24 mouse cellular contexts compared by ENCODE assay signal in the genomic region with DNA sequence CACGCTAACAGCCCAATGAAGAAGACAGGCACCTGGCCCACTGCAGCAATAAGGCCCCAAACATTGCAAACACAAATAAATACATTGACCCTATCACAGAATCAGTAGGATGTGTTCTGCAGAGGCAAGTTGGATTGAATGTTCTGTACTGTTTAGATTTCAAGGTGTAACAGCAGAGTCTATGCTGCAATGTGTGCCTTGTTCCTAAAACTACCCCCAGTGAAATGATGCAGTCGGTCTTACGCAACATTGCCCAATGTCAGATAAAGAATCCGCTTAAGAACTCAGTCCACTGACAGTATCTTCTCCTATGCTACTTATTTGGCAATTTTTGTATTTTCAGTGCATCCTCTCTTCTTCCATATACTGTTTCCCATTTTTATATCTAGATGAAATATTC. TPM values are rescaled to one million over a fixed set of nuclear protein-coding genes. Genes with fewer than 3 reads are reported as not detected.
DNase-seq lines count a peak whose midpoint lies in the region; ATAC-seq and TF ChIP-seq lines count a peak whose summit lies in the region.
"Had no signal": no experiment of that assay in that cellular context is flagged by ENCODE, and none has a peak within 500 bp of the region (broad histone marks: within the 10 kb centered on the region; RNA-seq: fewer than 3 reads in every experiment).

No protein-coding gene starts in this region.

- no peak overlapping the region for H3K4me3 ChIP-seq in liver, adult 2 months (ENCODE audit: insufficient read depth, low read depth, low read length)
- no peak overlapping the region for H3K4me3 ChIP-seq in liver, embryonic 11.5 days (ENCODE audit: low read depth, low read length)
- no peak overlapping the region for H3K4me3 ChIP-seq in liver, postnatal 0 days (ENCODE audit: low read depth, low read length)
- H3K4me3 ChIP-seq in midbrain, postnatal 0 days (ENCODE audit: low read depth, low read length): no peak overlapping the region
- H3K4me3 ChIP-seq: embryonic facial prominence, embryonic 10.5 days; forebrain, embryonic 13.5 days; gastrocnemius, adult 2 months; heart, embryonic 15.5 days; hindbrain, embryonic 13.5 days had no signal

- H3K9me3 ChIP-seq in liver, embryonic 11.5 days (ENCODE audit: control insufficient read depth, low read length): no peaks in the 10 kb centered on the region
- H3K9me3 ChIP-seq in liver, postnatal 0 days (ENCODE audit: low read length): no peaks in the 10 kb centered on the region
- H3K9me3 ChIP-seq in midbrain, postnatal 0 days (ENCODE audit: low read length): no peaks in the 10 kb centered on the region
- H3K9me3 ChIP-seq: embryonic facial prominence, embryonic 10.5 days; forebrain, embryonic 13.5 days; heart, embryonic 15.5 days; hindbrain, embryonic 13.5 days had no signal

- no peak for ATAC-seq in liver, embryonic 11.5 days (replicated peaks; ENCODE audit: low FRiP score)
- ATAC-seq in common myeloid progenitor, adult 5-6 weeks (replicated peaks; ENCODE audit: low read depth, poor library complexity, severe bottlenecking): peak; percentile 90
- peak; percentile 97 for ATAC-seq in liver, postnatal 0 days
- no peak for ATAC-seq in midbrain, postnatal 0 days (ENCODE audit: low FRiP score)
- ATAC-seq: forebrain, embryonic 13.5 days; forebrain, postnatal 0 days; hindbrain, postnatal 0 days had no signal

- no peak for TF ChIP-seq POLR2A in liver, adult 2 months (IDR thresholded peaks at IDR 0.05; ENCODE audit: extremely low read depth, insufficient read depth, low read length)

- peak; percentile 80 for TF ChIP-seq EP300 in liver, postnatal 0 days (IDR thresholded peaks at IDR 0.05; ENCODE audit: low read depth)

- peak; percentile 11 for DNase-seq in liver, adult 2 months (ENCODE audit: extremely low read depth, low read depth, low spot score)
- no peak for DNase-seq in liver, embryonic 11.5 days (ENCODE audit: low spot score)
- peak; percentile 54 for DNase-seq in liver, postnatal 0 days
- no peak for DNase-seq in midbrain, postnatal 0 days (ENCODE audit: low spot score)
- no peak for DNase-seq in heart, adult 9 months (ENCODE audit: low spot score in 2 of 2)
- no peak for DNase-seq in gastrocnemius, postnatal 4 days (ENCODE audit: low spot score in 2 of 2)
- DNase-seq: adrenal gland, postnatal 10 days; cerebellum, adult 11-12 months; cerebellum, adult 9-10 months; cerebellum, postnatal 25 days; forebrain, postnatal 0 days; gastrocnemius, adult 2 months; gastrocnemius, postnatal 25 days; heart, adult 18-20 months; heart, postnatal 14 days had no signal

- H3K9ac ChIP-seq in liver, adult 2 months (ENCODE audit: low read depth, low read length): no peak overlapping the region
- no peak overlapping the region for H3K9ac ChIP-seq in liver, embryonic 11.5 days (ENCODE audit: low read depth, low read length)
- H3K9ac ChIP-seq in liver, postnatal 0 days (replicated peaks): no peak overlapping the region
- no peak overlapping the region for H3K9ac ChIP-seq in midbrain, postnatal 0 days (replicated peaks; ENCODE audit: low read length, poor library complexity, severe bottlenecking)
- H3K9ac ChIP-seq: forebrain, embryonic 13.5 days; forebrain, postnatal 0 days; heart, embryonic 15.5 days; hindbrain, embryonic 13.5 days had no signal

- TF ChIP-seq CTCF in liver, adult 2 months (IDR thresholded peaks at IDR 0.05; ENCODE audit: low read depth, low read length): no peak
- TF ChIP-seq CTCF in liver, postnatal 0 days (IDR thresholded peaks at IDR 0.05; ENCODE audit: low read depth): no peak
- TF ChIP-seq CTCF in midbrain, postnatal 0 days (IDR thresholded peaks at IDR 0.05): no peak

- no peak overlapping the region for H3K27ac ChIP-seq in liver, adult 2 months (replicated peaks; ENCODE audit: insufficient read depth, low read depth, low read length)
- no peak overlapping the region for H3K27ac ChIP-seq in liver, embryonic 11.5 days (ENCODE audit: low read depth, low read length)
- no peak overlapping the region for H3K27ac ChIP-seq in liver, postnatal 0 days (ENCODE audit: low read depth)
- no peak overlapping the region for H3K27ac ChIP-seq in midbrain, postnatal 0 days (ENCODE audit: low read depth, low read length)
- H3K27ac ChIP-seq: embryonic facial prominence, embryonic 10.5 days; forebrain, embryonic 13.5 days; gastrocnemius, adult 2 months; heart, embryonic 15.5 days; hindbrain, embryonic 13.5 days; hindbrain, postnatal 0 days had no signal

- no peak overlapping the region for H3K4me2 ChIP-seq in liver, embryonic 11.5 days
- H3K4me2 ChIP-seq in liver, postnatal 0 days (ENCODE audit: low read depth, low read length): peak overlapping the region; percentile 9; the same call in 1 of the 2 replicates
- no peak overlapping the region for H3K4me2 ChIP-seq in midbrain, postnatal 0 days (ENCODE audit: low read depth, low read length, poor library complexity, severe bottlenecking)
- H3K4me2 ChIP-seq: forebrain, embryonic 13.5 days; heart, embryonic 11.5 days; heart, embryonic 15.5 days; hindbrain, embryonic 13.5 days had no signal

- H3K79me2 ChIP-seq in liver, adult 2 months (ENCODE audit: control insufficient read depth, insufficient read depth, low read length): no peaks in the 10 kb centered on the region

- H3K27me3 ChIP-seq in liver, adult 2 months (ENCODE audit: control insufficient read depth, insufficient read depth, low read length): no peaks in the 10 kb centered on the region
- no peaks in the 10 kb centered on the region; the same call in 1 of the 2 replicates for H3K27me3 ChIP-seq in liver, embryonic 11.5 days (replicated peaks; ENCODE audit: control insufficient read depth, insufficient read depth, low read length)
- H3K27me3 ChIP-seq in liver, postnatal 0 days (ENCODE audit: insufficient read depth, low read length): no peaks in the 10 kb centered on the region
- no peaks in the 10 kb centered on the region for H3K27me3 ChIP-seq in midbrain, postnatal 0 days (ENCODE audit: insufficient read depth, low read length)
- H3K27me3 ChIP-seq: heart, embryonic 15.5 days; hindbrain, embryonic 13.5 days had no signal

- no peaks in the 10 kb centered on the region for H3K36me3 ChIP-seq in liver, adult 2 months (ENCODE audit: control insufficient read depth, insufficient read depth, low read length)
- no peaks in the 10 kb centered on the region for H3K36me3 ChIP-seq in liver, embryonic 11.5 days (ENCODE audit: control insufficient read depth, insufficient read depth, low read length)
- H3K36me3 ChIP-seq in liver, postnatal 0 days (replicated peaks; ENCODE audit: insufficient read depth, low read length): no peaks in the 10 kb centered on the region
- no peaks in the 10 kb centered on the region for H3K36me3 ChIP-seq in midbrain, postnatal 0 days (ENCODE audit: insufficient read depth, low read length)
- H3K36me3 ChIP-seq: embryonic facial prominence, embryonic 10.5 days; heart, embryonic 15.5 days; hindbrain, embryonic 13.5 days had no signal

- no peaks in the 10 kb centered on the region for H3K4me1 ChIP-seq in liver, adult 2 months (ENCODE audit: control insufficient read depth, insufficient read depth, low read length)
- no peaks in the 10 kb centered on the region for H3K4me1 ChIP-seq in liver, embryonic 11.5 days (replicated peaks; ENCODE audit: control insufficient read depth, insufficient read depth, low read length)
- no peaks in the 10 kb centered on the region for H3K4me1 ChIP-seq in liver, postnatal 0 days (ENCODE audit: insufficient read depth)
- H3K4me1 ChIP-seq in midbrain, postnatal 0 days (ENCODE audit: insufficient read depth, low read length): no peaks in the 10 kb centered on the region
- H3K4me1 ChIP-seq: embryonic facial prominence, embryonic 10.5 days; forebrain, embryonic 13.5 days; heart, embryonic 15.5 days had no signal

- WGBS in liver, adult 2 months: 46% methylated on average over 4 of the region's 4 CpGs
- 71% methylated on average over 4 of the region's 4 CpGs for WGBS in liver, embryonic 11.5 days
- 52% methylated on average over 4 of the region's 4 CpGs for WGBS in liver, postnatal 0 days (ENCODE audit: insufficient replicate concordance)
- WGBS in midbrain, postnatal 0 days: 98% methylated on average over 4 of the region's 4 CpGs

RNA-seq across cellular contexts. Expression of a gene that starts 6.0 kb away (rescaled TPM):
- under 0.01 TPM in 2 replicates for total RNA-seq in liver, adult 2 months (2014; rRNA removed)
- polyA plus RNA-seq in liver, adult 2 months (2012; rRNA removed): not detected in 2 replicates
- polyA plus RNA-seq in liver, embryonic 11.5 days (2014; fragmentation: Nextera tagmentation; extraction: Ambion mirVana): 0.09 and 0.27 TPM in 2 replicates
- total RNA-seq in common myeloid progenitor, adult 5-6 weeks (2017): 0.27 and 1.4 TPM in 2 replicates
- polyA plus RNA-seq in liver, postnatal 0 days (2015; fragmentation: Nextera tagmentation; extraction: Ambion mirVana): 1.1 and 1.8 TPM in 2 replicates
- 2.2 and 3.1 TPM in 2 replicates for total RNA-seq in midbrain, postnatal 0 days (2014; rRNA removed)
- 1.0 and 1.3 TPM in 2 replicates for polyA plus RNA-seq in midbrain, postnatal 0 days (2015; fragmentation: Nextera tagmentation; extraction: Ambion mirVana)
- under 1 TPM in 1 of 2 experiments, not detected in 1; 0.05 TPM for total RNA-seq in gastrocnemius, postnatal 4 days (2021)
- total RNA-seq: gastrocnemius, adult 2 months; MEL had no signal
- polyA plus RNA-seq: C2C12; heart, embryonic 11.5 days had no signal

Comparison
In these comparisons a context has a peak if more than half of its experiments do, and no peak if none do; other contexts are left out.
1. DNase-seq: peak in liver, adult 2 months (single experiment) and liver, postnatal 0 days (single experiment); none in liver, embryonic 11.5 days (single experiment), midbrain, postnatal 0 days (single experiment), heart, adult 9 months (0 of 2) and gastrocnemius, postnatal 4 days (0 of 2).
2. ATAC-seq: peak in common myeloid progenitor, adult 5-6 weeks (single experiment) and liver, postnatal 0 days (single experiment); none in liver, embryonic 11.5 days (single experiment) and midbrain, postnatal 0 days (single experiment).